Mouse (Mus musculus): ENCODE data around the gene Ppm1a. TPM values are rescaled to one million over a fixed set of nuclear protein-coding genes. Genes with fewer than 3 reads are reported as not detected.

Ppm1a gene
- total and polyA plus RNA-seq, 2 experiments from 2014 or later = 49.0 to 119 TPM

GRCm38 (mm10) chr12:72843973-72844620 lies 86.8 kb downstream of the Ppm1a start:
- peak overlapping the region; percentile 26 for H3K4me3 ChIP-seq (ENCODE audit: low read depth, low read length)
- TF ChIP-seq EP300 (IDR thresholded peaks at IDR 0.05; ENCODE audit: low read depth) = peak; percentile 90
- 0 out of 2 replicates have a peak, but pooled peaks have one; percentile 13 for TF ChIP-seq CTCF (IDR thresholded peaks at IDR 0.05; ENCODE audit: low read depth)
- H3K27me3 ChIP-seq (ENCODE audit: control insufficient read depth, insufficient read depth, low read length) = peaks cover 22% of the 10 kb centered on the region; the same call in 1 of the 2 replicates
- H3K9ac ChIP-seq (replicated peaks; ENCODE audit: low read depth, low read length) = no peak overlapping the region; the same call in 1 of the 2 replicates
- H3K9me3 ChIP-seq (replicated peaks; ENCODE audit: control insufficient read depth, low read length) = no peaks in the 10 kb centered on the region
- H3K27ac ChIP-seq (ENCODE audit: low read depth) = peak overlapping the region; percentile 69
- H3K4me2 ChIP-seq (ENCODE audit: low read depth, low read length) = peak overlapping the region; percentile 53
- H3K4me1 ChIP-seq (ENCODE audit: control insufficient read depth, insufficient read depth) = peaks cover 6% of the 10 kb centered on the region; the same call in 1 of the 2 replicates
- peak; percentile 90 for DNase-seq (ENCODE audit: low spot score)
- WGBS = 18% methylated on average over 12 of the region's 12 CpGs
- no peaks in the 10 kb centered on the region for H3K36me3 ChIP-seq (replicated peaks; ENCODE audit: control insufficient read depth, insufficient read depth, low read length)
- peak; percentile 96 for ATAC-seq (ENCODE audit: insufficient read depth, low read depth)

- DNase-seq (ENCODE audit: low spot score) (no peak), ATAC-seq (ENCODE audit: insufficient read depth, low read depth) (no peak)
- Histone ChIP-seq H3K27me3 (ENCODE audit: control insufficient read depth, insufficient read depth, low read length) (peaks cover 31% of the 10 kb centered on the region; the same call in 1 of the 2 replicates), H3K9ac (replicated peaks; ENCODE audit: low read depth, low read length) (no peak overlapping the region), H3K27ac (ENCODE audit: low read depth) (no peak overlapping the region), H3K4me3 (ENCODE audit: low read depth, low read length) (no peak overlapping the region), H3K36me3 (replicated peaks; ENCODE audit: control insufficient read depth, insufficient read depth, low read length) (no peaks in the 10 kb centered on the region), H3K4me2 (ENCODE audit: low read depth, low read length) (no peak overlapping the region), H3K4me1 (ENCODE audit: control insufficient read depth, insufficient read depth) (peaks cover 6% of the 10 kb centered on the region; the same call in 1 of the 2 replicates), H3K9me3 (replicated peaks; ENCODE audit: control insufficient read depth, low read length) (no peaks in the 10 kb centered on the region)
- 48% methylated on average over 10 of the region's 10 CpGs for WGBS
- TF ChIP-seq CTCF (IDR thresholded peaks at IDR 0.05; ENCODE audit: low read depth) = no peak
- TF ChIP-seq EP300 (IDR thresholded peaks at IDR 0.05; ENCODE audit: low read depth) = no peak
These were observed 88.7 kb downstream of the Ppm1a start for GRCm38 (mm10) chr12:72845946-72846345.

- H3K4me1 ChIP-seq (ENCODE audit: control insufficient read depth, insufficient read depth) = peaks cover 6% of the 10 kb centered on the region; the same call in 1 of the 2 replicates
These were observed 90.5 kb downstream of the Ppm1a start for GRCm38 (mm10) chr12:72847725-72848124.

More at GRCm38 (mm10) chr12:72847725-72848124, 90.5 kb downstream of the Ppm1a start:
- DNase-seq (ENCODE audit: low spot score) (peak; percentile 34), ATAC-seq (ENCODE audit: insufficient read depth, low read depth) (no peak)
- H3K36me3 ChIP-seq (replicated peaks; ENCODE audit: control insufficient read depth, insufficient read depth, low read length) = no peaks in the 10 kb centered on the region
- no peak overlapping the region for H3K27ac ChIP-seq (ENCODE audit: low read depth)
- H3K4me3 ChIP-seq (ENCODE audit: low read depth, low read length) = no peak overlapping the region
- no peak overlapping the region for H3K9ac ChIP-seq (replicated peaks; ENCODE audit: low read depth, low read length)
- TF ChIP-seq CTCF (IDR thresholded peaks at IDR 0.05; ENCODE audit: low read depth) (peak; percentile 59), EP300 (IDR thresholded peaks at IDR 0.05; ENCODE audit: low read depth) (no peak)
- 24% methylated on average over 7 of the region's 7 CpGs for WGBS
- no peaks in the 10 kb centered on the region for H3K9me3 ChIP-seq (replicated peaks; ENCODE audit: control insufficient read depth, low read length)
- peaks cover 44% of the 10 kb centered on the region for H3K27me3 ChIP-seq (ENCODE audit: control insufficient read depth, insufficient read depth, low read length)
- no peak overlapping the region for H3K4me2 ChIP-seq (ENCODE audit: low read depth, low read length)

Other genes with a start within 250 kb of the Ppm1a start
- 1.4 and 1.6 TPM in 2 replicates for gene Pcnx4, start 221.1 kb upstream of the Ppm1a start, total RNA-seq (2014; rRNA removed; ENCODE audit: low replicate concordance)
- 3.4 and 3.7 TPM in 2 replicates for gene Pcnx4, start 221.1 kb upstream of the Ppm1a start, polyA plus RNA-seq (2015; fragmentation: Nextera tagmentation; extraction: Ambion mirVana)
- not detected in 2 replicates for gene Gm4756, start 107.8 kb upstream of the Ppm1a start, total RNA-seq (2014; rRNA removed; ENCODE audit: low replicate concordance)
- not detected in 2 replicates for gene Gm4756, start 107.8 kb upstream of the Ppm1a start, polyA plus RNA-seq (2015; fragmentation: Nextera tagmentation; extraction: Ambion mirVana)
- 65.9 and 91.6 TPM in 2 replicates for gene Dhrs7, start 92.5 kb upstream of the Ppm1a start, total RNA-seq (2014; rRNA removed; ENCODE audit: low replicate concordance)
- 217 and 227 TPM in 2 replicates for gene Dhrs7, start 92.5 kb upstream of the Ppm1a start, polyA plus RNA-seq (2015; fragmentation: Nextera tagmentation; extraction: Ambion mirVana)
- not detected in 2 replicates for gene Six6, start 182.4 kb downstream of the Ppm1a start, total RNA-seq (2014; rRNA removed; ENCODE audit: low replicate concordance)
- not detected in 2 replicates for gene Six6, start 182.4 kb downstream of the Ppm1a start, polyA plus RNA-seq (2015; fragmentation: Nextera tagmentation; extraction: Ambion mirVana)
- gene 4930447C04Rik, start 183.3 kb downstream of the Ppm1a start, total RNA-seq (2014; rRNA removed; ENCODE audit: low replicate concordance) = not detected in 2 replicates
- gene 4930447C04Rik, start 183.3 kb downstream of the Ppm1a start, polyA plus RNA-seq (2015; fragmentation: Nextera tagmentation; extraction: Ambion mirVana) = 0.32 and 0.63 TPM in 2 replicates

All from heart, postnatal 0 days (tissue).